Mouse (Mus musculus): ENCODE results near the gene Spg20. TPM values are rescaled to one million over a fixed set of nuclear protein-coding genes. Genes with fewer than 3 reads are reported as not detected.

The Spg20 gene
- polyA plus RNA-seq, 1 experiment from 2014 or later: 21.7 TPM

DNA sequence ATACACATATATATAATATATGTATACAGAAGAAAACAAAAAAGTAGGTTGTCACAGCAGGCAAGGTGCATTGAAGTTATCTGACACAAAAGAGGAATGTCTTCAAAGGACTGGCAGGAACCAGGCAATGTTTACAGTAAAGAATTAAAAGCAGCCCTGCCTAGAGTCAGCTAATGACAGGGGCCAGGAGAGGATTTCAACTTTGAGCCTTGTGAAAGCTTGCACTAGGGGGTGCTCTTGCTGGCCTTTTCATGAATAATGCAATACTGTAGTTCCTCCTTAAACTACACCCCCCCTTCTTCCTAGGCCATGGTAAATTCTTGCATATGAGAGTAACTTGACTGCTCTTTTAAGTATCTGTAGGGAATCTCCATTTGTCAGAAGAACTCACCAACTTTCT lies 10.8 kb upstream of the Spg20 start:
- ATAC-seq (ENCODE audit: low FRiP score): no peak
- Histone ChIP-seq H3K4me2 (no peak overlapping the region), H3K9ac (no peak overlapping the region), H3K4me3 (no peak overlapping the region), H3K27me3 (no peaks in the 10 kb centered on the region), H3K27ac (no peak overlapping the region), H3K4me1 (replicated peaks) (peaks cover 19% of the 10 kb centered on the region), H3K36me3 (no peaks in the 10 kb centered on the region), H3K9me3 (no peaks in the 10 kb centered on the region)

GRCm38 (mm10) chr3:55105372-55106023 lies 6.4 kb upstream of the Spg20 start:
- no peak overlapping the region for H3K27ac ChIP-seq
- no peaks in the 10 kb centered on the region for H3K27me3 ChIP-seq
- 88% methylated on average over 14 of the region's 14 CpGs for WGBS
- no peak for ATAC-seq (ENCODE audit: low FRiP score)
- H3K4me3 ChIP-seq: no peak overlapping the region
- no peaks in the 10 kb centered on the region for H3K4me1 ChIP-seq (replicated peaks)
- H3K4me2 ChIP-seq: no peak overlapping the region
- no peak overlapping the region for H3K9ac ChIP-seq
- H3K9me3 ChIP-seq: no peaks in the 10 kb centered on the region
- H3K36me3 ChIP-seq: no peaks in the 10 kb centered on the region

DNA sequence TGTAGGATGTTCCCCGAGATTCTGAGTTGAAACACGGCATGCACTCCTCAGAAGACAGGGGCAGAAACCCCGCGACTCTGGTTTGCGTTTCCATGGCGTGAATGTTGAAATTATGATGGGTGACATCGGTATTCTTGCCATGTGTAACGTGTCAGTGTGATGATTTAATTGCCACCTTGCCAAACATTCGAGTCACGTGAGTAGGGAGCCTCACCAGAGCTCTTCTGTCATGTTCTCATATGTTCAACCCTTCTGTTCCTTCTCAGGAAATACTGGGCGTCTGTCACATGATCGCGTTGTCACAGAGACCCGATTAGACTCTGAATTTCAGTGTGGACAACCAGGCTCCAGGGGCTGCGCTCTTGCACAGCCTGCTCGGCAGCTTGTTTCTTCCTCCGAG lies 5.9 kb upstream of the Spg20 start:
- Histone ChIP-seq H3K27me3 (no peaks in the 10 kb centered on the region), H3K36me3 (no peaks in the 10 kb centered on the region), H3K9me3 (no peaks in the 10 kb centered on the region), H3K4me1 (replicated peaks) (no peaks in the 10 kb centered on the region), H3K9ac (no peak overlapping the region), H3K27ac (no peak overlapping the region), H3K4me3 (no peak overlapping the region), H3K4me2 (no peak overlapping the region)
- ATAC-seq (ENCODE audit: low FRiP score): no peak
- 90% methylated on average over 17 of the region's 17 CpGs for WGBS

DNA sequence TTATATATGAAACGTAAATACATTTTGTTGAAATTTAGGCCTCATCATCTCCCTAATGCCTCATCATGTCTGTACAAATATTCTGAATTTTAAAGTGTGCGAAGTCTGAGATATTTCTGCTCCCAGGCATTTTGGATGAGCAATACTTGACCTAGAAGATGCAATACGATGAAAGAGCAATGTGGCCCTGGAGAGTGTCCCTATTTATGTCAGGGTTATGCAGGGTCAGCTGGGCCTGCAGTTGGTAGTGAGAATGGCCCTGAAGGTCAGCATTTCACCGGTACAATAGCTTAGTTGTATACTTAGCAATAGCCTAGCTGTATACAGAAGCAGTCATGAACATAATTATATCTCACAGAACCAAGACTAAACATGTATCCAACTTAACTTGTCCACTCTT lies 2.8 kb upstream of the Spg20 start:
- Histone ChIP-seq H3K4me2 (no peak overlapping the region), H3K9me3 (no peaks in the 10 kb centered on the region), H3K4me1 (replicated peaks) (peaks cover 18% of the 10 kb centered on the region), H3K27ac (no peak overlapping the region), H3K27me3 (no peaks in the 10 kb centered on the region), H3K4me3 (no peak overlapping the region), H3K36me3 (no peaks in the 10 kb centered on the region), H3K9ac (no peak overlapping the region)
- WGBS: 78% methylated on average over 4 of the region's 4 CpGs
- ATAC-seq (ENCODE audit: low FRiP score): no peak

DNA sequence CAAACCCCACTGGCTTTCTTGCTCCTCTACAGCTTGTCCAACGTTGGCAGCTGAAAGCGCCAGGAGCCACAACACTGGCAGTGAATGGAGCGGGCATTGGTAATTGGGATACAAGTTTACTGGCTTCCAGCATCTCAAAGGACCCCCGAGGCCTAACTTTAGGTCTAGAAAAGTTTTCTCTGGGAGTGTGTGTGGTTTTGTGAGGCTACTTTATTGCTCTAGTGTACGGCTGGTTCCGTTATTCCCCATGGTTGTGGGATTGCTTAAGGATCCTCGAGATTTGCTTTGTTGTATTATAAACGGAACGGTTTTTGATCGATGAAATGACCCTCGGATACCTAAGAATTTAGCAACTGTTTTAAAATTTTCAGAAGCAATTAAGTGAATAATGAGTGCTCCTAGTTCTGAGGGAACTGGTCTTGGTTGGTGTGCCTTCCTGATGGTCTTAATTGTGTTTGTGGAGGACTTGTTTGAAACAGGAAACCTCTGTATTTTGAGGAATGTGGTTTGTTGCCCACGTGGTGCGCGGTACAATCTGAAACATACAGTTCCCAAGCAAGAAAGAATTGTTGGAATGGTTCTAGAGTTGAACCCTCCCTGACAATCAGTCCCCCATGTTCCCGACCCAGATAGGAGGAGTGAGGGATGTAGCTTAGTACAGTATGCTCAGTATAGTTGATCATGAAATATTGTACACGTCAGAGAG lies 955 bp downstream of the Spg20 start:
- no peak for ATAC-seq (ENCODE audit: low FRiP score)
- Histone ChIP-seq H3K4me1 (replicated peaks) (peaks cover 26% of the 10 kb centered on the region), H3K4me3 (peak overlapping the region; percentile 72), H3K9me3 (no peaks in the 10 kb centered on the region), H3K36me3 (peaks cover 13% of the 10 kb centered on the region), H3K27ac (peak overlapping the region; percentile 91), H3K9ac (peak overlapping the region; percentile 91), H3K27me3 (no peaks in the 10 kb centered on the region), H3K4me2 (peak overlapping the region; percentile 78)
- 52% methylated on average over 16 of the region's 16 CpGs for WGBS

DNA sequence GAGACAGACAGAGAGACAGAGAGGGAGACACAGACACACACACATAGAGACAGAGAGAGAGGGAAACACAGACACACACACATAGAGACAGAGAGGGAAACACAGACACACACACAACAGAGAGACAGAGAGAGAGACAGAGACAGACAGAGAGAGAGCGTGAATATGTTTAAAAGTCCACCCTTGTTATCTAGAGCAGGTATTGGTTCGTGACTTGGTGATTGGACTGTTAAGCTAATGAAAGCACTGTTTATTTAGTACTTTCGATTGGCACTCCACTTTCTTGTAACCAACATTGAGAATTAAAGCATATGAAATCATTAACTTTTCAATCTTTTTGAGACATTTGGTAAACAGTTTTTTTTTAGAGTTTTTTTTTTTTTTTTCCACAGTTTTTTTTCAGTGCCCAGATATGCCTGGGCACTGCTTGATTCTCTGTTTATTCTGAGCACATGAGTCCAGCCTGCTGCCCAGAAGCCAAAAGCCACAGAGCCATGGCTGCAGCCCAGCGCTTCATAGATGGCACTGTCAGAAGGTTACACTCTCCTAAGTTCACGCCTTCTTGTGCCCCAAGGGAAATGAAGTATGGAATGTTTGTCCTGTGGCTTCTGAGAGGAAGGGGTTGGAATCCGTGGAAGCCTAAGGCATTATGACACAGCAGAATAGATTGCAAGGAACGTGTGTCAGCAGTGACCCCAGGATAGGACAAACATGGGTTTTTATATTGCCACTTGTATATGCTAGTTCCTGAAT lies 2.6 kb downstream of the Spg20 start:
- Histone ChIP-seq H3K27me3 (no peaks in the 10 kb centered on the region), H3K9ac (no peak overlapping the region), H3K27ac (no peak overlapping the region), H3K4me1 (replicated peaks) (peaks cover 29% of the 10 kb centered on the region), H3K4me3 (no peak overlapping the region), H3K4me2 (no peak overlapping the region), H3K36me3 (peaks cover 29% of the 10 kb centered on the region), H3K9me3 (no peaks in the 10 kb centered on the region)
- ATAC-seq (ENCODE audit: low FRiP score): no peak
- 72% methylated on average over 7 of the region's 7 CpGs for WGBS

GRCm38 (mm10) chr3:55115071-55115470 lies 3.2 kb downstream of the Spg20 start:
- H3K36me3 ChIP-seq: peaks cover 32% of the 10 kb centered on the region
- H3K27ac ChIP-seq: no peak overlapping the region
- H3K4me3 ChIP-seq: no peak overlapping the region
- 59% methylated on average over 1 of the region's 1 CpGs for WGBS
- H3K9me3 ChIP-seq: no peaks in the 10 kb centered on the region
- H3K4me1 ChIP-seq (replicated peaks): peaks cover 29% of the 10 kb centered on the region
- H3K9ac ChIP-seq: no peak overlapping the region
- no peak overlapping the region for H3K4me2 ChIP-seq
- ATAC-seq (ENCODE audit: low FRiP score): no peak
- H3K27me3 ChIP-seq: no peaks in the 10 kb centered on the region

DNA sequence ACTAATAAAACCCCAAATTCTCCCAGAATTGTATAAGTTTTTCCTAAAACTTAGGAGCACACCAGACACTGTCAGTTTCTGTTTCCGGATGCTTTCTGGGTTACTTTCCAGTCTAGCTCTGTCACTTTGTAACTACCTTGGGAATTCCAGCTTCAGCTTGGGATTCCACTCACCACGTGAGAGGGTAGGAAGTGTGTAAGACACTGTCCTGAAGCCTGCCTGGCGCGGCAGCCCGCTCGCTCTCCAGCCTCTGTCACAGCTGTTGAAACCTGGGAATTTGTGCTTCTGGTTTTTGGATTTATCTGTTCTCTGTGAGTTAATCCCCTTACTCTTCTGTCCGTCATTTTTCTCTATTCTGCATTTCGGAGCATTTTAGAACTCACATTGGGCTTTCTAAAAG lies 4.1 kb downstream of the Spg20 start:
- 92% methylated on average over 8 of the region's 8 CpGs for WGBS
- H3K9ac ChIP-seq: no peak overlapping the region
- no peaks in the 10 kb centered on the region for H3K27me3 ChIP-seq
- no peak for ATAC-seq (ENCODE audit: low FRiP score)
- H3K4me2 ChIP-seq: no peak overlapping the region
- no peak overlapping the region for H3K4me3 ChIP-seq
- peaks cover 29% of the 10 kb centered on the region for H3K4me1 ChIP-seq (replicated peaks)
- no peak overlapping the region for H3K27ac ChIP-seq
- no peaks in the 10 kb centered on the region for H3K9me3 ChIP-seq
- H3K36me3 ChIP-seq: peaks cover 40% of the 10 kb centered on the region

DNA sequence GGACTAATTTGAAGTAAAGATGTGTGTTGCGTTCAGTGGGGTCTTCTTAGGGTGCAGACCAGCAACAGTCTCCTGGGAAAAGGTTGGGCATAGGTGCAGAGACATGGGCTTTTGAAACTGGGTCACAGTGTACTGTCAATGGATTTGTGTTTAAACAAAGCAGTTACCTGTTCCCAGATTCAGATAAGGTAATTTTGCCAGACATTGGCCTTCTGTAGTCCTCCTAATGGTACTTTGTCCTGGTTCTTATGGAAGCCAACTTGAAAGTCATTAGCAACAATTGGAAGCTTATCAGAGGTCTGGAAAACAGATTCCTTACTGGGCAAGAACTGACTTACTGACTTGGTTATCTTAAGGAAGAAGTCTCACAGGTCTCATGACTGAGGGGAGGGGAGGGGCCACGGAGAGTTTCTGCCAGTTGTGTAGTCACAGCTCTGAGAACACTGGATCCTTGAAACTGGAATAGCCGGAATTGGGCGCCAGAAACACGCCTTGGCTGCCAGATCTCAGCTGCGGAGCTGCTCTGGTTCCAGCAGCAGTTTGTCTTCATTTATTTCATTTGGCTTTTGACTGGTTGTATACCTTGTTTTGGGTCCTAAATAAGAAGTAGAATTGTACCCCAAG lies 7.5 kb downstream of the Spg20 start:
- Histone ChIP-seq H3K9ac (no peak overlapping the region), H3K4me1 (replicated peaks) (peaks cover 9% of the 10 kb centered on the region), H3K4me2 (no peak overlapping the region), H3K27me3 (no peaks in the 10 kb centered on the region), H3K9me3 (no peaks in the 10 kb centered on the region), H3K27ac (no peak overlapping the region), H3K36me3 (peaks cover 71% of the 10 kb centered on the region), H3K4me3 (no peak overlapping the region)
- no peak for ATAC-seq (ENCODE audit: low FRiP score)
- 95% methylated on average over 6 of the region's 6 CpGs for WGBS

GRCm38 (mm10) chr3:55122336-55122870 lies 10.5 kb downstream of the Spg20 start:
- ATAC-seq (ENCODE audit: low FRiP score): no peak
- peaks cover 91% of the 10 kb centered on the region for H3K36me3 ChIP-seq
- no peak overlapping the region for H3K27ac ChIP-seq
- 94% methylated on average over 3 of the region's 3 CpGs for WGBS
- no peak overlapping the region for H3K4me2 ChIP-seq
- no peak overlapping the region for H3K4me3 ChIP-seq
- no peaks in the 10 kb centered on the region for H3K9me3 ChIP-seq
- H3K9ac ChIP-seq: no peak overlapping the region
- H3K27me3 ChIP-seq: no peaks in the 10 kb centered on the region
- H3K4me1 ChIP-seq (replicated peaks): 0 out of 2 replicates have a peak, but pooled peaks cover 3% of the 10 kb centered on the region

GRCm38 (mm10) chr3:55123064-55123463 lies 11.2 kb downstream of the Spg20 start:
- no peak overlapping the region for H3K4me3 ChIP-seq
- peaks cover 91% of the 10 kb centered on the region for H3K36me3 ChIP-seq
- no peak overlapping the region for H3K4me2 ChIP-seq
- WGBS: 95% methylated on average over 4 of the region's 4 CpGs
- H3K9ac ChIP-seq: no peak overlapping the region
- H3K27ac ChIP-seq: no peak overlapping the region
- 0 out of 2 replicates have a peak, but pooled peaks cover 3% of the 10 kb centered on the region for H3K4me1 ChIP-seq (replicated peaks)
- no peak for ATAC-seq (ENCODE audit: low FRiP score)
- no peaks in the 10 kb centered on the region for H3K27me3 ChIP-seq
- no peaks in the 10 kb centered on the region for H3K9me3 ChIP-seq

- Histone ChIP-seq H3K9me3 (no peaks in the 10 kb centered on the region), H3K27ac (no peak overlapping the region), H3K4me3 (no peak overlapping the region), H3K4me1 (replicated peaks) (no peaks in the 10 kb centered on the region), H3K27me3 (no peaks in the 10 kb centered on the region), H3K4me2 (no peak overlapping the region), H3K9ac (no peak overlapping the region), H3K36me3 (peaks cover 89% of the 10 kb centered on the region)
- WGBS: 86% methylated on average over 4 of the region's 4 CpGs
- no peak for ATAC-seq (ENCODE audit: low FRiP score)
These were observed 17.3 kb downstream of the Spg20 start for GRCm38 (mm10) chr3:55129181-55129692.

All from hindbrain, embryonic 13.5 days (tissue).